Mouse (Mus musculus) ES-Bruce4 (cell line): ENCODE results near the gene Slc25a21. TPM values are rescaled to one million over a fixed set of nuclear protein-coding genes. Genes with fewer than 3 reads are reported as not detected.

ENCODE experiments used
- H3K27ac ChIP-seq: 2 replicates; pipeline ENCODE4 v1.5.1; 2012; ENCODE audit warnings: low read length, inconsistent platforms; ENCODE audit not compliant: insufficient read depth
- H3K27me3 ChIP-seq: 2 replicates; pipeline ENCODE4 v1.6.1; 2012; ENCODE audit warnings: mild to moderate bottlenecking, low read length, inconsistent platforms; ENCODE audit not compliant: control insufficient read depth, poor library complexity, insufficient read depth, severe bottlenecking
- H3K36me3 ChIP-seq: 2 replicates; pipeline ENCODE4 v1.6.1; 2012; ENCODE audit warnings: inconsistent platforms, mild to moderate bottlenecking, low read length, moderate library complexity; ENCODE audit not compliant: control insufficient read depth, poor library complexity, insufficient read depth, severe bottlenecking
- H3K4me1 ChIP-seq: one replicate; pipeline ENCODE4 v1.8.1; 2011; ENCODE audit warnings: low read length; ENCODE audit not compliant: control insufficient read depth, insufficient read depth
- H3K4me3 ChIP-seq: 2 replicates; pipeline ENCODE4 v1.5.1; 2011; ENCODE audit warnings: low read depth, mild to moderate bottlenecking, low read length
- H3K9ac ChIP-seq: 2 replicates; pipeline ENCODE4 v1.6.1; 2012; ENCODE audit warnings: low read depth, mild to moderate bottlenecking, inconsistent platforms; ENCODE audit not compliant: poor library complexity, severe bottlenecking
- H3K9me3 ChIP-seq: replicated peaks from 2 replicates; pipeline ENCODE4 v1.6.1; 2012; ENCODE audit warnings: mild to moderate bottlenecking, low read length, inconsistent platforms; ENCODE audit not compliant: control insufficient read depth, poor library complexity, insufficient read depth, severe bottlenecking
- CTCF ChIP-seq: IDR thresholded peaks from one replicate; pipeline ENCODE4 v1.8.1; 2011; ENCODE audit warnings: low read depth, low read length
- EP300 ChIP-seq: IDR thresholded peaks from 2 replicates; pipeline ENCODE4 v1.6.1; 2011; ENCODE audit warnings: low read depth, low read length; ENCODE audit not compliant: insufficient read depth
- POLR2A ChIP-seq: IDR thresholded peaks from one replicate; pipeline ENCODE4 v1.8.1; 2011; ENCODE audit warnings: low read length; ENCODE audit not compliant: insufficient read depth
- polyA plus RNA-seq: library from polyadenylated mRNA; stranded (reverse); fragments of >200 nt; gene quantifications from 2 replicates; pipeline ENCODE4 v1.2.4, GENCODE M21; 2011; ENCODE audit warnings: low read depth; ENCODE audit not compliant: missing spikeins, insufficient read depth, insufficient read length

The Slc25a21 gene
- polyA plus RNA-seq, 1 experiment, result not detected

- Histone ChIP-seq H3K4me1 (no peaks in the 10 kb centered on the region), H3K4me3 (no peak overlapping the region)
- TF ChIP-seq EP300 (no peak), CTCF (no peak), POLR2A (no peak)
These were observed 376.7 kb downstream of the Slc25a21 start for GRCm38 (mm10) chr12:56820604-56821003.

GRCm38 (mm10) chr12:56807483-56807882, 389.8 kb downstream of the Slc25a21 start:
- H3K9ac ChIP-seq, result no peak overlapping the region
- H3K4me3 ChIP-seq, result no peak overlapping the region
- no peaks in the 10 kb centered on the region for H3K9me3 ChIP-seq
- H3K4me1 ChIP-seq, result no peaks in the 10 kb centered on the region
- H3K36me3 ChIP-seq, result no peaks in the 10 kb centered on the region
- no peak for TF ChIP-seq CTCF
- TF ChIP-seq EP300, result no peak
- TF ChIP-seq POLR2A, result no peak
- H3K27me3 ChIP-seq, result no peaks in the 10 kb centered on the region
- no peak overlapping the region for H3K27ac ChIP-seq

More at GRCm38 (mm10) chr12:56820604-56821003, 376.7 kb downstream of the Slc25a21 start:
- Histone ChIP-seq H3K9me3 (no peaks in the 10 kb centered on the region), H3K27ac (no peak overlapping the region), H3K36me3 (no peaks in the 10 kb centered on the region), H3K9ac (no peak overlapping the region), H3K27me3 (no peaks in the 10 kb centered on the region)

GRCm38 (mm10) chr12:56807078-56807477, 390.2 kb downstream of the Slc25a21 start:
- no peak overlapping the region for H3K9ac ChIP-seq
- H3K36me3 ChIP-seq, result no peaks in the 10 kb centered on the region
- H3K9me3 ChIP-seq, result no peaks in the 10 kb centered on the region
- H3K27me3 ChIP-seq, result no peaks in the 10 kb centered on the region
- TF ChIP-seq EP300 (no peak), POLR2A (no peak), CTCF (no peak)
- H3K27ac ChIP-seq, result no peak overlapping the region
- no peak overlapping the region for H3K4me3 ChIP-seq
- H3K4me1 ChIP-seq, result no peaks in the 10 kb centered on the region

GRCm38 (mm10) chr12:56804487-56804886, 392.8 kb downstream of the Slc25a21 start:
- H3K9ac ChIP-seq, result no peak overlapping the region
- H3K9me3 ChIP-seq, result no peaks in the 10 kb centered on the region
- H3K27me3 ChIP-seq, result no peaks in the 10 kb centered on the region
- no peak overlapping the region for H3K4me3 ChIP-seq
- TF ChIP-seq EP300, result no peak
- no peak for TF ChIP-seq POLR2A
- TF ChIP-seq CTCF, result no peak
- no peak overlapping the region for H3K27ac ChIP-seq
- no peaks in the 10 kb centered on the region for H3K4me1 ChIP-seq
- no peaks in the 10 kb centered on the region for H3K36me3 ChIP-seq

GRCm38 (mm10) chr12:56798641-56799415, 398.4 kb downstream of the Slc25a21 start:
- no peak overlapping the region for H3K4me3 ChIP-seq
- no peaks in the 10 kb centered on the region for H3K36me3 ChIP-seq
- H3K9ac ChIP-seq, result no peak overlapping the region
- no peaks in the 10 kb centered on the region for H3K4me1 ChIP-seq
- no peak for TF ChIP-seq CTCF
- no peak for TF ChIP-seq POLR2A
- TF ChIP-seq EP300, result no peak
- no peaks in the 10 kb centered on the region for H3K9me3 ChIP-seq
- H3K27ac ChIP-seq, result no peak overlapping the region
- H3K27me3 ChIP-seq, result no peaks in the 10 kb centered on the region

- H3K9me3 ChIP-seq, result no peaks in the 10 kb centered on the region
- H3K4me1 ChIP-seq, result no peaks in the 10 kb centered on the region
- H3K27ac ChIP-seq, result no peak overlapping the region
- no peaks in the 10 kb centered on the region for H3K27me3 ChIP-seq
- no peak overlapping the region for H3K9ac ChIP-seq
- TF ChIP-seq POLR2A (no peak), EP300 (no peak), CTCF (no peak)
- H3K4me3 ChIP-seq, result no peak overlapping the region
- H3K36me3 ChIP-seq, result no peaks in the 10 kb centered on the region
These were observed 408.0 kb downstream of the Slc25a21 start for GRCm38 (mm10) chr12:56789236-56789635.
